Mouse (Mus musculus) MEL (cell line): ENCODE measurements around the gene Prelid3b. TPM values are rescaled to one million over a fixed set of nuclear protein-coding genes. Genes with fewer than 3 reads are reported as not detected.

Experiments used
- DNase-seq: peaks from one replicate; pipeline ENCODE4 v3.0.0; 2011; ENCODE audit warnings: low read depth, low spot score
- H3K27ac ChIP-seq: 2 replicates; pipeline ENCODE4 v1.5.1; 2012; ENCODE audit warnings: low read depth, mild to moderate bottlenecking, control low read depth, low read length, moderate library complexity; ENCODE audit not compliant: control insufficient read depth
- H3K27me3 ChIP-seq, 2 experiments: fragments of 150-350 bp in 1 of 2; sonication (generic) in 1 of 2; 2 replicates each; pipeline ENCODE4 v1.6.1; 2012; ENCODE audit warnings: low read length in 2 of 2, mild to moderate bottlenecking in 2 of 2, improper control_type of control experiment in 1 of 2, moderate library complexity in 1 of 2; ENCODE audit not compliant: insufficient read depth in 2 of 2, control insufficient read depth in 1 of 2
- H3K36me3 ChIP-seq, 2 experiments: 2 replicates each; pipeline ENCODE4 v1.6.1; 2012 to 2014; ENCODE audit warnings: low read length in 2 of 2, improper control_type of control experiment in 1 of 2, inconsistent platforms in 1 of 2, mild to moderate bottlenecking in 1 of 2; ENCODE audit not compliant: insufficient read depth in 2 of 2, control insufficient read depth in 1 of 2
- H3K4me1 ChIP-seq, 2 experiments: fragments of 150-350 bp in 1 of 2; sonication (generic) in 1 of 2; 2 replicates each; pipeline ENCODE4 v1.6.1; 2012; ENCODE audit warnings: low read length in 2 of 2, improper control_type of control experiment in 1 of 2, mild to moderate bottlenecking in 1 of 2; ENCODE audit not compliant: insufficient read depth in 2 of 2, control insufficient read depth in 1 of 2
- H3K4me3 ChIP-seq, 2 experiments: fragments of 150-350 bp in 1 of 2; sonication (generic) in 1 of 2; 2 replicates each; pipeline ENCODE4 v1.5.1; 2012; ENCODE audit warnings: low read depth in 2 of 2, low read length in 2 of 2, mild to moderate bottlenecking in 2 of 2, moderate library complexity in 2 of 2, control low read depth in 1 of 2, improper control_type of control experiment in 1 of 2; ENCODE audit not compliant: control insufficient read depth in 1 of 2, insufficient read depth in 1 of 2
- H3K79me2 ChIP-seq: 2 replicates; pipeline ENCODE4 v1.6.1; 2012; ENCODE audit warnings: mild to moderate bottlenecking, low read length, moderate library complexity; ENCODE audit not compliant: control insufficient read depth, poor library complexity, insufficient read depth
- H3K9ac ChIP-seq: 2 replicates; pipeline ENCODE4 v1.6.1; 2012; ENCODE audit warnings: low read depth, mild to moderate bottlenecking, control low read depth, low read length, moderate library complexity; ENCODE audit not compliant: control insufficient read depth, poor library complexity, severe bottlenecking
- H3K9me3 ChIP-seq: fragments of 150-350 bp; sonication (generic); replicated peaks from 2 replicates; pipeline ENCODE4 v1.6.1; 2012; ENCODE audit warnings: mild to moderate bottlenecking, low read length, improper control_type of control experiment, moderate library complexity; ENCODE audit not compliant: insufficient read depth
- CHD2 ChIP-seq: IDR thresholded peaks from 2 replicates; pipeline ENCODE4 v1.6.1; 2011; ENCODE audit warnings: low read length, improper control_type of control experiment
- E2F4 ChIP-seq: IDR thresholded peaks from 2 replicates; pipeline ENCODE4 v1.6.1; 2011; ENCODE audit warnings: low read depth, low read length, improper control_type of control experiment, borderline replicate concordance
- ELF1 ChIP-seq: IDR thresholded peaks from 2 replicates; pipeline ENCODE4 v1.6.1; 2014; ENCODE audit warnings: low read depth, mild to moderate bottlenecking, inconsistent platforms, low read length, improper control_type of control experiment, moderate library complexity
- EP300 ChIP-seq, 2 experiments: IDR thresholded peaks; 2 replicates each; pipeline ENCODE4 v1.6.1; 2011; ENCODE audit warnings: improper control_type of control experiment in 2 of 2, low read length in 2 of 2, low read depth in 1 of 2, mild to moderate bottlenecking in 1 of 2
- GABPA ChIP-seq: IDR thresholded peaks from 2 replicates; pipeline ENCODE4 v1.6.1; 2012; ENCODE audit warnings: low read depth, mild to moderate bottlenecking, inconsistent platforms, low read length, improper control_type of control experiment, moderate library complexity
- GATA1 ChIP-seq: IDR thresholded peaks from 2 replicates; pipeline ENCODE4 v1.6.1; 2011; ENCODE audit warnings: low read depth, low read length, improper control_type of control experiment
- KAT2A ChIP-seq: conservative IDR thresholded peaks from 2 replicates; pipeline ENCODE4 v1.6.1; 2012; ENCODE audit warnings: low read depth, low read length, improper control_type of control experiment, inconsistent platforms
- MAFK ChIP-seq: IDR thresholded peaks from 2 replicates; pipeline ENCODE4 v1.6.1; 2011; ENCODE audit warnings: low read depth, mild to moderate bottlenecking, low read length, improper control_type of control experiment, borderline replicate concordance
- MAX ChIP-seq: IDR thresholded peaks from 2 replicates; pipeline ENCODE4 v1.6.1; 2011; ENCODE audit warnings: low read length, improper control_type of control experiment
- MAZ ChIP-seq: IDR thresholded peaks from 2 replicates; pipeline ENCODE4 v1.6.1; 2012; ENCODE audit warnings: low read depth, mild to moderate bottlenecking, inconsistent platforms, low read length, improper control_type of control experiment
- MYC ChIP-seq: IDR thresholded peaks from 2 replicates; pipeline ENCODE4 v1.6.1; 2011; ENCODE audit warnings: low read depth, mild to moderate bottlenecking, low read length, improper control_type of control experiment, moderate library complexity
- NELFE ChIP-seq: IDR thresholded peaks from 2 replicates; pipeline ENCODE4 v1.6.1; 2011; ENCODE audit warnings: low read depth, low read length, improper control_type of control experiment
- POLR2A ChIP-seq, 2 experiments: IDR thresholded peaks; 2 replicates each; pipeline ENCODE4 v1.6.1; 2011 to 2012; ENCODE audit warnings: low read length in 2 of 2, mild to moderate bottlenecking in 2 of 2, control low read depth in 1 of 2, improper control_type of control experiment in 1 of 2, low read depth in 1 of 2, moderate library complexity in 1 of 2; ENCODE audit not compliant: control insufficient read depth in 1 of 2, insufficient read depth in 1 of 2, poor library complexity in 1 of 2
- POLR2AphosphoS2 ChIP-seq: IDR thresholded peaks from 2 replicates; pipeline ENCODE4 v1.6.1; 2011; ENCODE audit warnings: low read length, improper control_type of control experiment
- RCOR1 ChIP-seq: IDR thresholded peaks from 2 replicates; pipeline ENCODE4 v1.6.1; 2012; ENCODE audit warnings: low read depth, mild to moderate bottlenecking, inconsistent platforms, low read length, improper control_type of control experiment
- SIN3A ChIP-seq: IDR thresholded peaks from 2 replicates; pipeline ENCODE4 v1.6.1; 2012; ENCODE audit warnings: low read length, improper control_type of control experiment, inconsistent platforms
- SMC3 ChIP-seq: IDR thresholded peaks from 2 replicates; pipeline ENCODE4 v1.6.1; 2011; ENCODE audit warnings: low read depth, low read length, improper control_type of control experiment
- TBP ChIP-seq: IDR thresholded peaks from 2 replicates; pipeline ENCODE4 v1.8.0; 2011; ENCODE audit warnings: low read depth, low read length, improper control_type of control experiment
- TCF12 ChIP-seq: IDR thresholded peaks from 2 replicates; pipeline ENCODE4 v1.6.1; 2014; ENCODE audit warnings: low read depth, mild to moderate bottlenecking, inconsistent platforms, low read length, improper control_type of control experiment, moderate library complexity
- UBTF ChIP-seq: IDR thresholded peaks from 2 replicates; pipeline ENCODE4 v1.6.1; 2012; ENCODE audit warnings: low read depth, mild to moderate bottlenecking, inconsistent platforms, low read length, improper control_type of control experiment, moderate library complexity, borderline replicate concordance; ENCODE audit not compliant: insufficient read depth
- USF1 ChIP-seq: IDR thresholded peaks from 2 replicates; pipeline ENCODE4 v1.6.1; 2014; ENCODE audit warnings: low read depth, mild to moderate bottlenecking, inconsistent platforms, low read length, improper control_type of control experiment, moderate library complexity
- ZC3H11A ChIP-seq: IDR thresholded peaks from 2 replicates; pipeline ENCODE4 v1.6.1; 2012; ENCODE audit warnings: low read depth, mild to moderate bottlenecking, inconsistent platforms, low read length, improper control_type of control experiment
- ZKSCAN1 ChIP-seq: IDR thresholded peaks from 2 replicates; pipeline ENCODE4 v1.6.1; 2012; ENCODE audit warnings: low read depth, mild to moderate bottlenecking, inconsistent platforms, low read length, improper control_type of control experiment, moderate library complexity
- ZMIZ1 ChIP-seq: IDR thresholded peaks from 2 replicates; pipeline ENCODE4 v1.6.1; 2012; ENCODE audit warnings: low read depth, mild to moderate bottlenecking, inconsistent platforms, low read length, improper control_type of control experiment, moderate library complexity
- polyA plus RNA-seq, 2 experiments: library from polyadenylated mRNA; stranded (reverse) in 1 of 2; unstranded in 1 of 2; fragments of >175 nt in 1 of 2; fragments of >200 nt in 1 of 2; gene quantifications; 2 replicates each; pipeline versions ENCODE4 v1.2.1 to v1.2.4; 2012; ENCODE audit warnings: low replicate concordance in 2 of 2, low read depth in 1 of 2; ENCODE audit not compliant: insufficient read length in 2 of 2, insufficient read depth in 1 of 2, missing spikeins in 1 of 2
- total RNA-seq: library from RNA; depleted of rRNA; stranded (reverse); fragments of 300-350 nt; gene quantifications from 2 replicates; pipeline ENCODE4 v1.2.3, GENCODE M21; 2012

Prelid3b gene
- total and polyA plus RNA-seq, 3 experiments = 142 to 210 (median 189) TPM

DNA sequence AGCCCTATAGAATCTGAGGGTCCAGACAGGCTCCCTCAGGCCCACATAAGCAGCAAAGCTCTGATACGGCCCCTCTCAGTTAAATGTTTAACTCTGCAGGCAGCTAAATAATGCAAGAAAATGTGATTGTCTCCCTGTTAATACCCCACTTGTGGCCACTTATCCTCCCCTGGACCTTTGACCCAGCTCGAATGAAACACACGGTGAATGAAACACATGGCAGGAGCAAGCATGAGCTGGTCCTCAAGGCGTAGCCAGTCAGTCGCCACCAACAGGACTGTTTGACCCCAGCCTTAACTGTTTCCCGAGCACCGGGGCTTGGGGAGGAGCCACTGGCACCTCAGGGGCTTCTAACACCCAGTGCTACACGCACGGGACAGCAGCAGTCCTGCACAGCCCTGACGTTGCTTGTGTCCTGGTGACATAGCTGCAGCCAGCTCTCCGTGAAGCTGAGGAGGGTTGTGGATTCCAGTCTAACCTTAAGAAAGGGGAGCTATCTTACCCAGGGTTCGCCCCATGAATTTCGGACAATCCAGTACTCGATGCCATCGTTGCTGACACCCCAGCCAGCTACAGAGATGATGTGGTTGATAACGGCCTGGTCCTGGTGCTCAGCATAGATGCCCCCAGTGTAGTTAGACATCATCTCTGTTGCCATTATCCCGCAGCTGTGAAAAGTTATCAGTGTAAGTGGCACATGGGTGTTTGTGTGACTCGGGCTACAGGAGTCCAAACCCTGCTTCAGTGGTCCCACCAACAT lies 44.6 kb downstream of the Prelid3b start:
- TF ChIP-seq TBP (no peak), USF1 (no peak), POLR2A (IDR thresholded peaks at IDR 0.05; ENCODE audit: control insufficient read depth in 1 of 2, insufficient read depth in 1 of 2, low read depth in 1 of 2, low read length in 2 of 2, poor library complexity in 1 of 2) (0 out of 4 replicates have a peak, but pooled peaks of 1 of the 2 experiments have one; percentile 18), TCF12 (no peak), NELFE (no peak), GATA1 (no peak), KAT2A (no peak), ZKSCAN1 (no peak), E2F4 (no peak)
- no peak overlapping the region for H3K27ac ChIP-seq
- 0 out of 2 replicates have a peak, but pooled peaks cover 2% of the 10 kb centered on the region for H3K79me2 ChIP-seq
- DNase-seq = no peak
- H3K4me1 ChIP-seq = no peaks in the 10 kb centered on the region
- no peaks in the 10 kb centered on the region; a peak in 2 of 4 replicates for H3K36me3 ChIP-seq
- H3K9ac ChIP-seq = no peak overlapping the region
- H3K27me3 ChIP-seq = no peaks in the 10 kb centered on the region
- no peaks in the 10 kb centered on the region for H3K9me3 ChIP-seq
- no peak overlapping the region for H3K4me3 ChIP-seq

DNA sequence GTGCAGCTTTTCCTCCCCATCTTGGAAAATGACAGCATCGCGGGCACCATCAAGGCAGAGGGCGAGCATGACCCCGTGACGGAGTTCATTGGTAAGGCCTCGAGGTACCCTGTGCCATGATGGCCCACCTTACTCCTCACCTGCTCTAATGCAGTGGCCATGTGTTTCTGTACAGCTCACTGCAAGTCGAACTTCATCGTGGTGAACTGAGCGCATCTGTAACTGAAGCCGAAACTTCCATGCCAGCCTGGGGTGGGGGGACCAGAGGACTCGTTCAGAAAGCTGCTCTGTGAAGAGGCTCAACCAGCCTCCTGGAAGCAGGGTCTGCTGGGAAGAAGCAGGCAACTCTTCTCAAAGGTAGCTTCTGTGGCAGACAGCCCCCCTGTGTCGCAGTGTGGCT lies 46.0 kb downstream of the Prelid3b start:
- no peak overlapping the region for H3K4me3 ChIP-seq
- no peaks in the 10 kb centered on the region for H3K27me3 ChIP-seq
- no peak overlapping the region for H3K27ac ChIP-seq
- DNase-seq = no peak
- H3K4me1 ChIP-seq = no peaks in the 10 kb centered on the region
- H3K9ac ChIP-seq = no peak overlapping the region
- no peaks in the 10 kb centered on the region; a peak in 2 of 4 replicates for H3K36me3 ChIP-seq
- H3K79me2 ChIP-seq = 0 out of 2 replicates have a peak, but pooled peaks cover 2% of the 10 kb centered on the region
- TF ChIP-seq GABPA (no peak), RCOR1 (no peak), GATA1 (no peak), UBTF (no peak), MAX (no peak), ZC3H11A (no peak), SIN3A (no peak), MAFK (no peak), MYC (no peak), ZMIZ1 (no peak), MAZ (no peak), NELFE (no peak), ELF1 (no peak), POLR2A (IDR thresholded peaks at IDR 0.05; ENCODE audit: control insufficient read depth in 1 of 2, insufficient read depth in 1 of 2, low read depth in 1 of 2, low read length in 2 of 2, poor library complexity in 1 of 2) (no peak), ZKSCAN1 (no peak), SMC3 (no peak), POLR2AphosphoS2 (no peak), EP300 (IDR thresholded peaks at IDR 0.05; ENCODE audit: low read depth in 1 of 2, low read length in 2 of 2) (no peak), CHD2 (no peak)
- H3K9me3 ChIP-seq = no peaks in the 10 kb centered on the region
